Mouse (Mus musculus) mouse embryonic stem cell (cell line): ENCODE measurements around the gene Ccs.

Experiments used
- in situ Hi-C, 2 experiments: fragments of 300-500 bp; cut with MboI; formaldehyde crosslinking; loops; 1 replicate in 1 of 2; 3 replicates in 1 of 2; pipeline ENCODE4 v1.14.3; 2019 to 2020; ENCODE audit warnings: low sequenced_read_pairs in 2 of 2, low pct_unique_long_range_greater_than_20kb in 1 of 2, mixed read lengths in 1 of 2; ENCODE audit not compliant: unreplicated experiment in 1 of 2

Ccs gene

DNA sequence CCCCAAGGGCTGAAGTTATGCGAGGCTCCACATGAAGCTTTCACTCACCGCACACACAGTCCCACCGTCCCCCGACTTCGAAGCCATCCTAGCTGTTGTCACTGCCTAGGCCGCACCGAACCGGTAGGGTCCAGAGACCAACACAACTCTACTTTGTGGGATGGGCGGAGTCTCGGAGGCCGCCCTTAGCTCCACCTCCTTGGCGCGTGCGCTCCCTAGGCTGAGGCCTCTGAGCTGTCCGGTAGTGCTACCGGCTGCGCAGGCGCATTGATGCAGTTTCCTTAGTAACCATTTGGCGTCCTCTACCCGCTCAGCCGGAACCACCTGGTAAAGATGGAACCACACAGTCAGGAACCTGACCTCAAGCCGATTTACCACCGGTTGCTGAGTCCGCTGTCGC is at the start of gene Ccs, which contains the start of gene Ccdc87:
Gene Ccs, minus strand, starts transcription at position 184 of the 400 bp plus-strand sequence.
Gene Ccdc87, plus strand, starts transcription at position 218 of the 400 bp plus-strand sequence.
- in situ Hi-C loops = no loop called here

DNA sequence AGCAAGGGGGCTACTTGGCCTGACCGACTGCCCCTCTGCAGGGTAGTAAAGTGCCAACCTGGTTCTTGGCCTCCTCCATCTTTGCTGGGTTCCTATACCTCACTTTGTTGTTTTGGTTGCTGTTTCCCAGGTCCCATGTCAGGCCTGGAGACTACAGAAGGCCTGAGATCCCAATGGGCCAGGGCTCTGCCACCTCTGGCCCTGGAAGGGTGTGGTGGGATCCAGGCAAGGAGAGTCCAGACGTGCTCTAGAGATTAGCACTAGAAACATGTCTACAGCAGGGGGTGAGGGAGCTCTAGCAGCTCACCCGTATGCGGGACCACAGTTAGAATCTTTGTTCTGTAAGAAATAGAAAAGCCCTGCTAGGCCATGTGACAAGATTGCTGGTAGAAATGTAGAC is 44.8 kb upstream of the Ccs start:
- in situ Hi-C loops = no loop called here

DNA sequence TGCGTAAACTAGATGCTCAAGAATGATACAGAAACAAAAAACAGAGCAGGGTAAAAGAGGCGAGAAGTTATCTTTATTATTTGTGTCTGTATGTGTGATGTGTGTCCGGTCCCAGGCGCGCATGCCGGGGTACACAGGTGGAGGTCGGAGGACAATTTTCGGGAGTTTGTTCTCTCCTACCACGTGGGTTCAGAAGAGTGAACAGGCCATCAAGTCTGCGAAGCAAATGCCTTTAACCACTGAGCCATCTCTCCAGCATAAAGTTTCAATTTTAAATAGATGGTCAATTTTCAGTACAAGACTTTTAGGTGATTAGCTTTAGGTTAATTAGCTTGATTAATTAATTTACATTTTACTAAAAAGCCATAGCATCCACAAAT is 40.2 kb upstream of the Ccs start:
- in situ Hi-C loops = no loop called here

DNA sequence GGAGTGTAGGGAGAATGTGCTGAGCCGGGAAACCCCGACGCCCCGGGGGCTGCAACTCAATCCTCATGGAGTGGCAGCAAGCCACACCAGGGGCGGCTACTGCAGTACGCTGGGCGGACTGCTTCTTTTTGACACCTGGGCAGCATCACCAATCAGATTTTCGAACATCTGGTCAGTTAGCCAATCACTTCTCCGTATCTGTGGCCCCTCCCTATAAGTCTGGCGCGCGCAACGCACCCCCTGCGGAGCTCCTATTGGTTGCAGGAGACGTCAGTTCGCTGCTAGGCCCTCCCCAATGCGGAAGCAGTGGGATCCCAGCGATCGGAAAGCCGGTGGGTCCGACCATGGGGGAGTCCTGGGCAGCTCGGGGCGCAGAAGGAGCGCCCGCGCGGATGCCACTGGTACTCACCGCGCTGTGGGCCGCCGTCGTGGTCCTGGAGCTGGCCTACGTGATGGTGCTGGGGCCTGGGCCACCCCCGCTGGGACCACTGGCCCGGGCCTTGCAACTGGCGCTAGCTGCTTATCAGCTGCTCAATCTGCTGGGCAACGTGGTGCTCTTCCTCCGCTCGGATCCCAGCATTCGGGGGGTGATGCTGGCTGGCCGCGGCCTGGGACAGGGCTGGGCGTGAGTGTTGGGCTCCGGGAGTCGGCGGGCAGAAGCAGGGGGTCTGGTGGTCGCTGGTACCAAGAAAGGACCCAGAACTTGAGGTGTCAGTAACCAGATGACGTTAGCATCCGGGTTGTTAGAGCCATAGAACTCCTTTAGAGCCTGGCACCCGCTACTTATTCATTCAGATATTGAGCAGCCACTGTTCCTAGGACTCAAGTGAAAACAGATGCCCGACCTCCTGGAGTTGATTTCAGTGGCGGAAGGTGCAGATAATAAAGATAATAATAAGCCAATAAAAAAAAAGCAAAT is 39.5 kb upstream of the Ccs start, which contains the start of gene Zdhhc24:
Gene Zdhhc24, plus strand, starts transcription at position 264 of the 919 bp plus-strand sequence.
- in situ Hi-C loops = no loop called here

DNA sequence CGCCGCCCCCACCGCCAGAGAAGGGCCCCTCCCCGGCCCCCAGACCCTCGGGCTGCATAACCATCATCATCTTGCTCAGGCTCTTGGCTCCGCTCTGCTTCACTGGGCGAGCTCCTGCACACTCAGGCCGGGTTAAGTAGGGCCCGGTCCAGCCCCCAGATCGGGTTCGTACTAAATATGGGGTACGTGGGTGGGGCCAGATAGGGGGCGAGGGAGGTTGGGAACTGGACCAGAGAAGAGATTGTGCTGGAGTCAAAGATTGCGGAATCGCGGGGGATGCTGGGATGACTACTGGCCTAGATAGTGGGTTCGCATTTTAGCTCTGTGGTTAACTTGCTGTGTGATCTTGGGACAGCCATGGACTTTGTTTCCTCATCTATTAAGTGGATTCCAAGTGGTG is 38.7 kb upstream of the Ccs start, which contains the start of gene Actn3:
Gene Actn3, minus strand, starts transcription at position 125 of the 400 bp plus-strand sequence.
- in situ Hi-C loops = no loop called here

DNA sequence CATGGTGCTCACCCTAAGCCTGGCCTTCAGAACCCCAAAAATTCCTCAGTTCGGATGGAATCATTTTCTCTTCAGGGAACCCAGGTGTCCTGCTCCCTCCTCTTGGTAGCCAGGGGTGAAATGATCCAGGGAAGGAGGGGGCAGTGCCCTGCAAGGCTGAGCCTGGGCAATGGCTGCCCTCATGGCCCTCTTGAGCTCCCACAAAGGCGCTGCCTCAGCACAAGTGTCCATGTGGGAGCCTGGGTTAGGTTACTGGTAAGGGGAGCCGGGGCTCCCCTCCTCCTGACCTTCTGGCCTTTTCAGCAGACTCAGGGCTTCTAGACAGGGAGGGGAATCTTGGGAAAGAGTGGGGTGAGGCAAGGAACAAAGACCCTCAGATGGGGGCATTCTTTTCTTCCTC is 37.6 kb upstream of the Ccs start:
- in situ Hi-C loops = no loop called here

DNA sequence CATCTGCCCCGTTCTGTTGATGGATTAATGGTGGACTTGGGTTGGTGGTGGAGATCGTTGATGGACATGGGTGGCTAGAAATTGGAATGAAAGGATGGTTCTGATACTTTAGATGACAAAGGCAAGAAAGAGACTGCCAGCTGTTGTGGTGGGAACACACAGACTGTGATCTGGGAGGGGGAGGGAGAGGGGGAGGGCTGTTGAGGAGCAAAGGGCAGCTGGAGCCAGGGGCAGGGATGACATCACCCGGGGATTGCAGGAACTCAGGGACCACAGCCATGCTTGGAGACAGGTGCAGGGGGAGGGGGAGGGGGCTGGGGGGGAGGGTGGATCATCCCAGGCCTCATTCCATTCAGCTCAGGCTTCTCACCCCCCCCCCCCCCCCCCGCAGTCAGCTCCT is 37.1 kb upstream of the Ccs start:
- in situ Hi-C loops = no loop called here

DNA sequence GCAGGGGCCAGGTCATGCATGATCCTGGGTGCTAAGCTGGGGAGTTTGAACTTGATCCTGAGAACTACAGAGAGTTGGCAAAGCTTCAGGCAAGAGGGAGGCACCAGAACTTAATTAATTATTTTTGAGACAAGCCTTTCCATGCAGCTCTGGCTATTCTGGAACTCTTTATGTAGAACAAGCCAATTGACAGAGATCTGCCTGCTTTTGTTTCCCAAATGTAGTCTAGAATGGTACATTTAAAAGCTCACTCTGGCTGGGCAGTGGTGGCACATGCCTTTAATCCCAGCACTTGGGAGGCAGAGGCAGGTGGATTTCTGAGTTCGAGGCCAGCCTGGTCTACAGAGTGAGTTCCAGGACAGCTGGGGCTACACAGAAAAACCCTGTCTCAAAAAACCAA is 35.5 kb upstream of the Ccs start:
- in situ Hi-C loops = loop anchor here (25.0 kb wide), 1 partner anchor 237 kb away; the partner anchor contains the start of gene Rce1 (in 2 of the 2)

DNA sequence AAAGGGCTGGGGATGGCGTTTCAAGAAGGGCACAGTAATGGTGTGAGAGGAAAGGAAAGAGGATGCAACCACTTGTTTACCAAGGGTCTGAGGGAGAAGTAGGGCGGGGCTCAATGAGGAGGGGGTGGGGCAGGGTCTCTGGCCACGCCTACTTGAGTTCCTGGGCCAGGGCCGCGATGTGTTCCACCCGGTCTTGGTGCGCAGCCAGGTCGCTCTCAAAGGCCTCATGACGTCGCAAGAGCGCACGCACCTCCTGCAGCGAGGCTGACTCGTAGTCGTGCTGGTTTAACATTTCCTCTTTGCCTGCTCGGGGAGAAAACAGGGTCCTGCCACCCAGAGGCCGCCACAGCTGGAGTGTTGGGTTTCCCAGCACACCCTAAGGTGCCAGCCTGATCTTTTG is 26.0 kb upstream of the Ccs start:
- in situ Hi-C loops = loop anchor here (25.0 kb wide), 1 partner anchor 228 kb away; the partner anchor contains the start of gene Rce1 (in 2 of the 2)

DNA sequence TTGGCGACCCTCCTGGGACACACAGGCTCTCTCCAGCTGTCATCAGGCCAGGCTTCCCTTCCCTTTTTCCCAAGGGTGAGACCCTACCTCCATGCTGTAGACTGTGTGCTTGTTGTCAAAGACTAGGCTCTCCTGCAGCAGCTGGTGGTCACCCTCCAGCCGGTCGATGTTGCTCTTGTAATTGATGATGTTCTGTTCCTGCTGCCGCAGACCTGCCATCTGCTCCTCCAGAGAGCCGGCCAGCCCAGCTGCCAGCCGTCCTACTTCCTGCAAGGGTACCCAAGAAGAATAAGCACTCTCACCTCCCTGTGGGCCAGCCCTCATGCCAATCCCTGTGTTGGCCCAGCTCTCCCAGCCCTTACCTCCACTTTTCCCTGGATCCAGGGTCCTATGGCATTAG is 23.9 kb upstream of the Ccs start:
- in situ Hi-C loops = loop anchor here (25.0 kb wide), 1 partner anchor 226 kb away; the partner anchor contains the start of gene Rce1 (in 2 of the 2)

DNA sequence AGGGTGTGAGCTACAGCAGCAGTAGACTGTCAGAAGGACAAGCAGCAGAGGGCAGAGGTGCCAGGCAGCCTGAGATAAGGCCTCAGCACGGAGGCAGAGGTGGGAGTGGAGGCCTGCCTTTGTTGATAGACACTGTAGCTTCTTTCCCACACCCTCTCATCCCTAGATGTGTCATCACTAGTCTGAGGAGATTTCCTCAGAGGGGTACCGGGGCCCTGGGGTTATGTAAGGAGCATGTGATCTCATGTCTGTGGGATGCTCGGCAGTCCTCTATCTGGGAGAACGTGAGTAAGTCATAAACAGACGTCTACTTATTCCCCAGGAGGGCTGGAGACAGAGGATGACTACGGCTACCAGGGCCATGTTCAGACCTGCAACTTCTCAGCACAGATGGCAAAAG is 19.9 kb upstream of the Ccs start:
- in situ Hi-C loops = loop anchor here (25.0 kb wide), 1 partner anchor 222 kb away; the partner anchor contains the start of gene Rce1 (in 2 of the 2)

DNA sequence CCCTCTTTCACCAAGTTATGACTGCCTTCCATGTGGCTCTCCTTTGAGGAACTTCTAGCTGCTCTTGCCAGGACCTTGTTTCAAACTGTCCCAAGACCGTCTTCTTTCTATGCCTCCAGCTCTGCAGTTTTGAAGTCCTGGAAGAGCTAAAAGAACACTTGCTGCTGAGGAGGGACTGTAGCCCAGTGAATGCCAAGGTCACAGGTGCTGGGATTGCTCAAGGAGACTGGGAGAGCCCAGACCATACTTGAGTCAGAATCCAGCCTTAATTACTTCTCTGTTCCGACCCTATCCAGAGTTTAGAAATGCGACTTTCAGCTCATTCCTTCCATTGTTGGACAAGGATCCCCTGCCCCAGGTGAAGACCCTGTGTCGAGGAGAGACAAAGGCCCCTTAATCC is 16.8 kb upstream of the Ccs start:
- in situ Hi-C loops = loop anchor here (25.0 kb wide), 1 partner anchor 219 kb away; the partner anchor contains the start of gene Rce1 (in 2 of the 2)

DNA sequence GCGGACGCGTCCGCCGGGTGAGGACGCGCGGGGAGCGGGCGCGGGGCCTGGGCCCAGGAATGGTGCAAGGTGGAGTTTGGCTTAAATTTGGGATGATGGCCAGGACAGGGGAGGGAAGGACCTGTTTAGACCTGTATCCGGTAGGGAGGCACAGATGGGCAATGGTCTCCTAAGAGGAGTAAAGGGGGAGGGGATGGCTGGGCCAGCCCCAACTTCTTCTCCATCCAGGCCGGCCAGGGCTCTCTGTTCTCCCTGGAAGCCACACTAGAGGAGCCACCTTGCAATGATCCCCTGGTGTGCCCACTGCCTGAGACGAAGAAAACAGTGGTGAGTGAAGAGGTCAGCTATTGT is 16.3 kb upstream of the Ccs start:
- in situ Hi-C loops = loop anchor here (25.0 kb wide), 1 partner anchor 218 kb away; the partner anchor contains the start of gene Rce1 (in 2 of the 2)

DNA sequence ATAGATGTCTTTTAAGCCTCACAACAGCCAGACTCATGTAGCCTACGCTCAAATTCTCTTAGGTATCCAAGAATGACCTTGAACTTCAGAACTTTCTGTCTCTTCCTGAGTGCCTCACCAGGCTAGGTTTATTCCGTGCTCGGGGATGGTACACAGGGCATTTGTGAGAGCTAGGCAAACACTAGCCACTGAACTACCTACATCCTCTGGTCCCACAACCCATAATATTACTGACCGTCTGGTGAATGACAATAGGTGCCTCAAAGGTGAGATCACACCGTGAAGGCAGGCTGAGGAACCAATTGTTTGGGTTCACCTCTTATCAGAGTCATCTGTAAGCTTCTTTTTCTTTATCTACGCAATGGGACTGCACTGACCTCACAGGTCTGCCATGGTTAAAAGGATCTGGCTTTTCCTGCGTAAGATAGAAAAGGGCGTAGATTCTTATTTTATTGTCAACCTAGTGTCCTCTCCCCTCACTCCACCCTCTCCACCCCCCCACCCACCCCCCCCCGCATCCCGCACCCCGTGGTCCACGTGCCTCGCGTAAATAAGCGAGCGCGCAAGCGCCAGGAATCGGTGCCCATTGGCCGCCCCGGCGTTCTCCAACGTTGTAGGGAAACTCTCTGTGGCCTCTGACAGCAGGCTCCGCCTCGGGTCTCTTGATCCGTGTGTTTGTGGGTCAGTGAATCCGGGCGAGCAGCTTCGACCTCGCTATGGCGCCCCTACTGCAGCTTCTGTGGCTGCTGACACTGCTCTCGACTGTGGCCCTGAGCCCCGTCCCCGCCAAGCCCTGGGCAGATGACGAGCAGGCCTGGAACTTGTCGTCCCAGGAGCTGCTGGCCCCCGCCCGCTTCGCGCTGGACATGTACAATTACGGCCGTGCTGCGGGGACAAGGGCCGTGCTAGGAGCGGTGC is 15.7 kb upstream of the Ccs start, which contains the start of gene Ctsf:
Gene Ctsf, plus strand, starts transcription at position 579 of the 918 bp plus-strand sequence.
- in situ Hi-C loops = loop anchor here (25.0 kb wide), 1 partner anchor 218 kb away; the partner anchor contains the start of gene Rce1 (in 2 of the 2)

DNA sequence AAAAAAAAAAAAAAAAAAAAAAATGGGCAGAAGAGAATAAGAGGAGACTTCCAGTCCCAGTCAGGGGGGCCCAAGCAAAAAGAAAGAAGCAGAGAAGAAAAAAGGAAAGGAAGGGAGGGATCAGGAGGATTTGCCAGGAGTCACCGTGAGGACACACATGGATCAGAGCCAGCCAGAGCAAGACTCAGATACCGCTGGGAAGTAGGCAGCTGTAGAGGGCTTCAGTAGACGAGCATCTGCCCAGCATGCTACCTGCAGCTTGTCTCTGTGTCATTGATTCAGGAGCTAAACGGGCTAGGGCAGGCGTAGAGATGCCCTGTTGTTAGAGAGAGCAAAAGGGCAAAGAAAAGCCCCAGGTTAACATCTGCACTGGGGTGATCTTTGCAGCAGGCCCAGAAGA is 11.1 kb upstream of the Ccs start:
- in situ Hi-C loops = loop anchor here (25.0 kb wide), 1 partner anchor 213 kb away; the partner anchor contains the start of gene Rce1 (in 2 of the 2)

DNA sequence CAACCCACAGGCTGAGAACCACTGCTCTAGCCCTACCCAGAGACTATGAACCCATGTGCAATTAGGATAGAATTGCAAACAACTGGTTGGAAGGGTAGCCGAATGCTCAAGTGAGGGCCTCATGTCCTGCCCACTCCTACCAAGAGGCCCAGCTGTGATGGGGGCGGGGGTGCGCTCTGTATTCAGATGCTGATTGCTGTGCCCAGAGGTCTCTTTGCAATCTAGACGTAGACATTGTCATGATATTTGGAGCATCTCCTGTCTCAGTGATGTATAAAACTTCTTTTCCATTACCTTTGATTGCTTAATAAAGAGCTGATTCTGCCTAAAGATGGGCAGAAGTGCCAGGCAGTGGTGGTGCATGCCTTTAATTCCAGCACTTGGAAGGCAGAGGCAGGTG is 10.7 kb upstream of the Ccs start:
- in situ Hi-C loops = loop anchor here (25.0 kb wide), 1 partner anchor 212 kb away; the partner anchor contains the start of gene Rce1 (in 2 of the 2)

DNA sequence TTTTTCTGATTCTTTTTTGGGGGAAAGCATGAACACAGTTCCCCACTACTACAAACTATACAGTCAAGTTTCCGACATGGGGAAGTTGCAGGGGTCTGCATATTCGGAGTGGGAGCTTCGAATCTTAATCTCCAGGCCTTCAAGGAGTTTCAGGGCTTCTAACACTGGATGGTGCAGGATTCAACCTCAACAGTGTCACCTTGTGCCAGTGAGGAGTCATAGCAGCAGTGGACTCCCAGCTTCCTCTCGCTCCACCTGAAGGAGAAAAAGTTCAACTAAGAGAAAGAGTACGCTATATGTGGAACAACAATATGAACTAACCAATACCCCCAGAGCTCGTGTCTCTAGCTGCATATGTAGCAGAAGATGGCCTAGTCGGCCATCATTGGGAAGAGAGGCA is 8.4 kb upstream of the Ccs start:
- in situ Hi-C loops = no loop called here

DNA sequence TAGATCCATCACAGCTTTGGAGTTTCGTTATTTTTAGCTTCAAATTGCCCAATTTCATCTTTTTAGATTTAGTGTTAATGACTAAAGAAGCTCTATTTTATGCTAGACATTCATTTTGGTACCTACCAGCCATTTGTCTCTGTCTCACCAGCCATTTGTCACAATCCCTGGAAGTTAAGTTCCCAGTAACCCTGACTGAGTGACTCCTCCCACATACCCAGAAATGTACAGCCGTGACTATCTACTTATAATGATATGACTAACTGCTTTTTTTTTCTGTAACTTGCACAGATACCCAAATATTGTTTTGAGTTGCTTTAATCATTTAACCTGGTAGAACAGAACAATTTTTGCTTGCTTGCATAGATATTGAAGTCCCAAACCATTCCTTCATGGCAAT is 6.7 kb upstream of the Ccs start:
- in situ Hi-C loops = no loop called here
